Mouse (Mus musculus) myocyte (in vitro differentiated cells): ENCODE data around the gene Mrpl54. TPM values are rescaled to one million over a fixed set of nuclear protein-coding genes. Genes with fewer than 3 reads are reported as not detected.

ENCODE experiments used
- H3K27me3 ChIP-seq: one replicate; pipeline ENCODE4 v1.6.1; 2011; ENCODE audit not compliant: control insufficient read depth, insufficient read depth, insufficient read length
- H3K36me3 ChIP-seq: one replicate; pipeline ENCODE4 v1.6.1; 2011; ENCODE audit not compliant: control insufficient read depth, insufficient read depth
- H3K4me2 ChIP-seq: one replicate; pipeline ENCODE4 v1.6.1; 2011; ENCODE audit warnings: low read depth, control low read depth
- H3K4me3 ChIP-seq: one replicate; pipeline ENCODE4 v1.5.1; 2011; ENCODE audit warnings: mild to moderate bottlenecking, control low read depth, moderate library complexity
- H3K79me2 ChIP-seq: one replicate; pipeline ENCODE4 v1.6.1; 2011; ENCODE audit not compliant: control insufficient read depth, insufficient read depth
- H3ac ChIP-seq: one replicate; pipeline ENCODE4 v1.6.1; 2011; ENCODE audit not compliant: control insufficient read depth, insufficient read length
- CEBPB ChIP-seq: IDR thresholded peaks from 2 replicates; pipeline ENCODE4 v1.6.1; 2011; ENCODE audit warnings: mild to moderate bottlenecking, moderate library complexity; ENCODE audit not compliant: poor library complexity, insufficient read depth, severe bottlenecking
- E2F4 ChIP-seq: IDR thresholded peaks from one replicate; pipeline ENCODE4 v1.6.1; 2011; ENCODE audit warnings: mild to moderate bottlenecking, control low read depth, moderate library complexity; ENCODE audit not compliant: insufficient read depth
- MAX ChIP-seq: IDR thresholded peaks from one replicate; pipeline ENCODE4 v1.6.1; 2011; ENCODE audit warnings: low read depth, mild to moderate bottlenecking, control low read depth
- MYOD1 ChIP-seq, 3 experiments: IDR thresholded peaks; one replicate each; pipeline ENCODE4 v1.6.1; 2011; ENCODE audit warnings: control low read depth in 2 of 3, low read depth in 2 of 3, mild to moderate bottlenecking in 2 of 3, moderate library complexity in 1 of 3; ENCODE audit not compliant: insufficient read length in 2 of 3, control insufficient read depth in 1 of 3
- MYOG ChIP-seq, 3 experiments: IDR thresholded peaks; one replicate each; pipeline ENCODE4 v1.6.1; 2011; ENCODE audit warnings: control low read depth in 2 of 3, low read depth in 2 of 3, mild to moderate bottlenecking in 2 of 3; ENCODE audit not compliant: insufficient read length in 2 of 3, control insufficient read depth in 1 of 3, insufficient read depth in 1 of 3
- POLR2A ChIP-seq: IDR thresholded peaks from one replicate; pipeline ENCODE4 v1.6.1; 2011; ENCODE audit warnings: low read depth, mild to moderate bottlenecking, control low read depth, moderate library complexity; ENCODE audit not compliant: insufficient read length
- POLR2AphosphoS2 ChIP-seq: IDR thresholded peaks from one replicate; pipeline ENCODE4 v1.6.1; 2011; ENCODE audit warnings: low read depth, control low read depth; ENCODE audit not compliant: insufficient read length
- REST ChIP-seq: IDR thresholded peaks from one replicate; pipeline ENCODE4 v1.6.1; 2011; ENCODE audit warnings: mild to moderate bottlenecking, control low read depth, moderate library complexity; ENCODE audit not compliant: insufficient read depth, insufficient read length
- SRF ChIP-seq: IDR thresholded peaks from one replicate; pipeline ENCODE4 v1.6.1; 2011; ENCODE audit warnings: low read depth; ENCODE audit not compliant: control insufficient read depth, insufficient read length
- TCF12 ChIP-seq: IDR thresholded peaks from one replicate; pipeline ENCODE4 v1.6.1; 2011; ENCODE audit warnings: mild to moderate bottlenecking, control low read depth; ENCODE audit not compliant: poor library complexity, insufficient read depth, severe bottlenecking
- TCF3 ChIP-seq: IDR thresholded peaks from one replicate; pipeline ENCODE4 v1.6.1; 2011; ENCODE audit warnings: low read depth, control low read depth; ENCODE audit not compliant: insufficient read length
- USF1 ChIP-seq: IDR thresholded peaks from one replicate; pipeline ENCODE4 v1.6.1; 2011; ENCODE audit warnings: low read depth, mild to moderate bottlenecking, control low read depth, moderate library complexity
- polyA plus RNA-seq: library from polyadenylated mRNA; unstranded; fragments of >200 nt; fragmentation: generic; extraction: Trizol; gene quantifications from one replicate; pipeline ENCODE4 v1.2.1, GENCODE M21; 2012; ENCODE audit warnings: missing spikeins

Mrpl54 gene
- polyA plus RNA-seq, 1 experiment: 167 TPM

- Histone ChIP-seq H3K4me2 (peak overlapping the region; percentile 40), H3K36me3 (no peaks in the 10 kb centered on the region), H3K4me3 (no peak overlapping the region), H3ac (no peak overlapping the region), H3K79me2 (peaks cover 18% of the 10 kb centered on the region), H3K27me3 (no peaks in the 10 kb centered on the region)
- no peak for TF ChIP-seq REST
- TF ChIP-seq MAX: no peak
- no peak for TF ChIP-seq SRF
- TF ChIP-seq MYOD1 (IDR thresholded peaks at IDR 0.05; ENCODE audit: control insufficient read depth in 1 of 3, insufficient read length in 2 of 3, low read depth in 2 of 3): no peak
- no peak for TF ChIP-seq TCF12
- TF ChIP-seq USF1: no peak
- no peak for TF ChIP-seq E2F4
- TF ChIP-seq POLR2AphosphoS2: no peak
- TF ChIP-seq TCF3: no peak
- no peak for TF ChIP-seq CEBPB
- TF ChIP-seq POLR2A: no peak
- TF ChIP-seq MYOG (IDR thresholded peaks at IDR 0.05; ENCODE audit: control insufficient read depth in 1 of 3, insufficient read depth in 1 of 3, insufficient read length in 2 of 3, low read depth in 2 of 3): no peak
These were observed 36.5 kb upstream of the Mrpl54 start for GRCm38 (mm10) chr10:81303258-81303657.

GRCm38 (mm10) chr10:81302781-81303218 lies 36.1 kb upstream of the Mrpl54 start:
- TF ChIP-seq POLR2AphosphoS2 (no peak), MYOG (IDR thresholded peaks at IDR 0.05; ENCODE audit: control insufficient read depth in 1 of 3, insufficient read depth in 1 of 3, insufficient read length in 2 of 3, low read depth in 2 of 3) (peak in 2 of 3 experiments; percentile 77 to 80), MYOD1 (IDR thresholded peaks at IDR 0.05; ENCODE audit: control insufficient read depth in 1 of 3, insufficient read length in 2 of 3, low read depth in 2 of 3) (peak in 1 of 3 experiments; percentile 67)
- H3K79me2 ChIP-seq: peaks cover 21% of the 10 kb centered on the region
- H3K36me3 ChIP-seq: no peaks in the 10 kb centered on the region
- H3K4me2 ChIP-seq: peak overlapping the region; percentile 40
- no peaks in the 10 kb centered on the region for H3K27me3 ChIP-seq
- H3K4me3 ChIP-seq: no peak overlapping the region
- H3ac ChIP-seq: no peak overlapping the region

DNA sequence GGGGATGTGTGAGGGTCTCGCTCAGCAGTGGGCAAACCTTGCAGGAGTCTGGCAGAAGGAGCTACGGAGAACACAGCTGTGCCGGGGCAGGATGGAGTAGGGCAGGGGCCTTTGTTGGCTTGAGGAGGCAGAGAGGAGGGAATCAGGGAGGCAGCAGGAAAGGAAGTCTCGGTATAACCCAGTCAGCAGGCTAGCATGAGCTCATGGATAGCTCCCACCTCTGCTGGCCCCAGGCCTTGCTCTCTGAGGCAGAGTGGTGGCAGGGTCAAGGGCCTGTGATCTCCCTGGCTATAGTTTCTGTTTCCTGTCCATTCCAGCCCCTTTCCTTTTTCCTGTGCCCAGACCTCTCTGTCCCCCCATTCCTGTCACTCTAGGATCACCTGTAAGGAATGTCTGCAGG lies 35.6 kb upstream of the Mrpl54 start:
- Histone ChIP-seq H3K79me2 (peaks cover 26% of the 10 kb centered on the region), H3K4me3 (no peak overlapping the region), H3K4me2 (peak overlapping the region; percentile 22), H3ac (no peak overlapping the region), H3K27me3 (no peaks in the 10 kb centered on the region), H3K36me3 (no peaks in the 10 kb centered on the region)
- TF ChIP-seq REST: no peak
- no peak for TF ChIP-seq TCF3
- TF ChIP-seq POLR2A: no peak

GRCm38 (mm10) chr10:81301321-81301720 lies 34.6 kb upstream of the Mrpl54 start:
- H3K27me3 ChIP-seq: no peaks in the 10 kb centered on the region

DNA sequence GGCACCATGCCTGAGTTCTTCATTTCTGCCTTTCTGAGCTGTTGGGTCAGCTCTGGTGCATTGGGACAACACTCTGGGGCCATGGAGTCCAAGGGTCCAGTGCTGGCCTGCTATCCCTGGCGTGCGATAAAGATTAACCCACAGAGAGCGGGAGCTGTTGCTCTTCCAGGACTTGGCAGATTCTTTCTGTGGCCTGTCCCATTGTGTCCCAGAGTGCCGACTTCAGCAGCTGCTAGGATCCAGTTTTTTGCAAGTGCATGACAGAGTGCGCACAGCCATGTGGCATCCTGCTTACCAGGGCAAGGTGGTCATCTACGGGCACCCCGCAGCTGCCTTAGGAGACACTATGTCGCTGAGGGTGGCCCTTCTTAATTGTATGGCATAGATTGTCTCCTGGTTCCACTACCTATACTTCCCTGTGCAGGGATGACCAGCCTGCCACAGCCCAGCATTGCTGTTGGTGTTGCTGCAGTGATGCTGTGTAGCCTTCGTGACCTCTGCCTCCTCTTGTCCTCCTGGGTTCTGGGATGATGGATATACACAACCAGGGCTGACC lies 33.7 kb upstream of the Mrpl54 start:
- Histone ChIP-seq H3K79me2 (peaks cover 40% of the 10 kb centered on the region), H3K36me3 (no peaks in the 10 kb centered on the region), H3K4me2 (no peak overlapping the region), H3K4me3 (no peak overlapping the region), H3ac (no peak overlapping the region), H3K27me3 (no peaks in the 10 kb centered on the region)
- no peak for TF ChIP-seq POLR2AphosphoS2
- no peak for TF ChIP-seq REST
- TF ChIP-seq MYOG (IDR thresholded peaks at IDR 0.05; ENCODE audit: control insufficient read depth in 1 of 3, insufficient read depth in 1 of 3, insufficient read length in 2 of 3, low read depth in 2 of 3): no peak
- no peak for TF ChIP-seq SRF
- TF ChIP-seq POLR2A: no peak
- no peak for TF ChIP-seq CEBPB
- no peak for TF ChIP-seq MAX

More at GRCm38 (mm10) chr10:81301321-81301720, 34.6 kb upstream of the Mrpl54 start:
- no peak overlapping the region for H3ac ChIP-seq
- no peaks in the 10 kb centered on the region for H3K36me3 ChIP-seq
- TF ChIP-seq CEBPB (no peak), TCF12 (no peak), POLR2AphosphoS2 (no peak), E2F4 (no peak), MYOD1 (IDR thresholded peaks at IDR 0.05; ENCODE audit: control insufficient read depth in 1 of 3, insufficient read length in 2 of 3, low read depth in 2 of 3) (no peak), USF1 (no peak), POLR2A (no peak)
- H3K79me2 ChIP-seq: peaks cover 33% of the 10 kb centered on the region
- H3K4me3 ChIP-seq: no peak overlapping the region
- no peak overlapping the region for H3K4me2 ChIP-seq
